Mouse (Mus musculus): ENCODE measurements around the gene Tex9. TPM values are rescaled to one million over a fixed set of nuclear protein-coding genes. Genes with fewer than 3 reads are reported as not detected.
"Not testable (repeated sequence)": the region's sequence is repeated elsewhere in the genome, so short reads cannot be mapped to it uniquely, and the experiment has no call there.

The Tex9 gene
- total and polyA plus RNA-seq, 2 experiments from 2014 or later = 21.1 to 44.0 TPM

DNA sequence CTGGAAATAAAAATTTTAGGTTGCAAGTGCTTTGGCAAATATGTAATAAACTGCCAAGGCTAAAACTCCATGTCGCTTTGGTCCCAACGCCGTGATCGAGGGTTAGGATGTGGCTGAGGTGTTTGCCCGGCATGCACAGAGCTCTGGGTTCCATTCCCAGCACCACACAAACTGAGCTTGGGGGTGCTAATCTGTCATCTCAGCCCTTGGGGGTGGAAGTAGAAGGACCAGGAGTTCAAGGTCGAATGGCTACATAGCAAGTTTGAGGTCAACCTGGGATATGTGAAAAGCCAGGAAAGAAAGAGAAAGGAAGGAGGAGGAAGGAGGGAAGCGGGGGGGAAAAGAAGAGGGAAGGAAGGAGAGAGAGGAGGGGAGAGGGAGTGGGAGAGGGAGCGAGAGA is 87.6 kb downstream of the Tex9 start:
- Histone ChIP-seq H3K4me2 (ENCODE audit: low read depth, low read length, poor library complexity, severe bottlenecking) (no peak overlapping the region), H3K4me1 (ENCODE audit: insufficient read depth, low read length) (no peaks in the 10 kb centered on the region; the same call in 1 of the 2 replicates), H3K9ac (replicated peaks; ENCODE audit: low read length, poor library complexity, severe bottlenecking) (no peak overlapping the region), H3K27ac (ENCODE audit: low read depth, low read length) (no peak overlapping the region), H3K9me3 (ENCODE audit: low read length) (no peaks in the 10 kb centered on the region), H3K4me3 (ENCODE audit: low read depth, low read length) (no peak overlapping the region), H3K36me3 (ENCODE audit: insufficient read depth, low read length) (no peaks in the 10 kb centered on the region), H3K27me3 (ENCODE audit: insufficient read depth, low read length) (no peaks in the 10 kb centered on the region)
- WGBS = 76% methylated on average over 8 of the region's 8 CpGs
- no peak for DNase-seq (ENCODE audit: low spot score)
- no peak for ATAC-seq (ENCODE audit: low FRiP score)
- no peak for TF ChIP-seq CTCF (IDR thresholded peaks at IDR 0.05)

DNA sequence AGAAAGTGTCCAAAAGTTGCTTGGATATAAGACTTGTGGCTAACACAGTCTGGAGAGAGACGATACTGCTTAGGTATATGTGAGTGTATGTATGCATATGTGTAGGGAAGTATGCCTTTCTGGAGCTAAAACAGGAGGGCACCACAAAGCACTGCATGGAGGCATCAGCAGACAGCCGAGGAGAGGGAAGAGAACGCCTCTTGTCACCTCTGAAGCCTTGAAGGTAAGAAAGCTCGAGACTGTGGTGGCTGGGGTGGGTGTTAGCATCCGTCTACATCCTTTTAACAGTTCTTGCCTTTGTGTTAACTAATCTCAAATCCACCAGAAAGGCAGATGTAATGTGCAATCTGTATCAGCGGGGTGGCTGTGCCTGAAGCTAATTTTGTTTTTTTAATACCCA is 88.6 kb downstream of the Tex9 start:
- ATAC-seq (ENCODE audit: low FRiP score) = no peak
- no peaks in the 10 kb centered on the region for H3K9me3 ChIP-seq (ENCODE audit: low read length)
- no peaks in the 10 kb centered on the region for H3K36me3 ChIP-seq (ENCODE audit: insufficient read depth, low read length)
- no peaks in the 10 kb centered on the region for H3K27me3 ChIP-seq (ENCODE audit: insufficient read depth, low read length)
- TF ChIP-seq CTCF (IDR thresholded peaks at IDR 0.05) = no peak
- H3K4me1 ChIP-seq (ENCODE audit: insufficient read depth, low read length) = no peaks in the 10 kb centered on the region; the same call in 1 of the 2 replicates
- no peak for DNase-seq (ENCODE audit: low spot score)
- H3K27ac ChIP-seq (ENCODE audit: low read depth, low read length) = no peak overlapping the region
- no peak overlapping the region for H3K9ac ChIP-seq (replicated peaks; ENCODE audit: low read length, poor library complexity, severe bottlenecking)
- no peak overlapping the region for H3K4me2 ChIP-seq (ENCODE audit: low read depth, low read length, poor library complexity, severe bottlenecking)
- WGBS = 49% methylated on average over 6 of the region's 6 CpGs
- H3K4me3 ChIP-seq (ENCODE audit: low read depth, low read length) = no peak overlapping the region

DNA sequence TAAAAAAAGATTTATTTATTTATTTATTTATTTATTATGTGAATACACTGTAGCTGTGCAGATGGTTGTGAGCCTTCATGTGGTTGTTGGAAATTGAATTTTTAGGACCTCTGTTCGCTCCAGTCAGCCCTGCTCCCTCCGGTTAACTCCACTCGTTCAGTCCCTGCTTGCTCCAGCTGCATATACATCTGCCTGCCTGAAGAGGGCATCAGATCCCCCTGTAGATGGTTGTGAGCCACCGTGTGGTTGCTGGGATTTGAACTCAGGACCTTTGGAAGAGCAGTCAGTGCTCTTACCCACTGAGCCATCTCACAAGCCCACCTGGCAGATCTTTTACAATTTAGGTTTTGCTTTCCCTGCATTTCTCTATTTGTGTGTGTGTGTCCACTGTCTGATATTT is 90.2 kb downstream of the Tex9 start:
- not testable (repeated sequence) for ATAC-seq (ENCODE audit: low FRiP score); H3K4me3 ChIP-seq (ENCODE audit: low read depth, low read length); H3K36me3 ChIP-seq (ENCODE audit: insufficient read depth, low read length); H3K4me2 ChIP-seq (ENCODE audit: low read depth, low read length, poor library complexity, severe bottlenecking); H3K27ac ChIP-seq (ENCODE audit: low read depth, low read length); DNase-seq (ENCODE audit: low spot score); H3K9me3 ChIP-seq (ENCODE audit: low read length); H3K4me1 ChIP-seq (ENCODE audit: insufficient read depth, low read length); H3K27me3 ChIP-seq (ENCODE audit: insufficient read depth, low read length); H3K9ac ChIP-seq (replicated peaks; ENCODE audit: low read length, poor library complexity, severe bottlenecking)
- 73% methylated on average over 4 of the region's 4 CpGs for WGBS

Small RNA genes within 50 kb of the gene (microRNA-seq; reads per million reads assigned to microRNA genes)
- not detected for gene Gm28010 (ENCODE audit: borderline number of aligned reads)

Other genes with a start within 250 kb of the Tex9 start
- 40.2 and 61.8 TPM in 2 replicates for gene Zfp280d, start 217.4 kb downstream of the Tex9 start, total RNA-seq (2014; rRNA removed)
- 20.4 and 24.4 TPM in 2 replicates for gene Zfp280d, start 217.4 kb downstream of the Tex9 start, polyA plus RNA-seq (2015; fragmentation: Nextera tagmentation; extraction: Ambion mirVana)
- gene Mns1, start 54.2 kb downstream of the Tex9 start, total RNA-seq (2014; rRNA removed) = 1.1 and 3.1 TPM in 2 replicates
- gene Mns1, start 54.2 kb downstream of the Tex9 start, polyA plus RNA-seq (2015; fragmentation: Nextera tagmentation; extraction: Ambion mirVana) = 2.6 and 3.1 TPM in 2 replicates
- gene Rfx7, start 40.0 kb upstream of the Tex9 start, total RNA-seq (2014; rRNA removed) = 41.5 and 48.2 TPM in 2 replicates
- gene Rfx7, start 40.0 kb upstream of the Tex9 start, polyA plus RNA-seq (2015; fragmentation: Nextera tagmentation; extraction: Ambion mirVana) = 9.3 and 12.2 TPM in 2 replicates
- 432 and 533 TPM in 2 replicates for gene Nedd4, start 170.1 kb upstream of the Tex9 start, total RNA-seq (2014; rRNA removed)
- 276 and 321 TPM in 2 replicates for gene Nedd4, start 170.1 kb upstream of the Tex9 start, polyA plus RNA-seq (2015; fragmentation: Nextera tagmentation; extraction: Ambion mirVana)